Mouse (Mus musculus): ENCODE measurements at regions not wholly inside any gene's neighbourhood (a gene's known extent, or its start where the extent isn't known, plus 50 kb on each side); places are given as distances from the start of the nearest gene placed in this dataset.

GRCm38 (mm10) chrX:99593872-99594487 is 122.9 kb upstream of the Pja1 start:
- DNase-seq (ENCODE audit: low spot score) = peak; percentile 7

DNA sequence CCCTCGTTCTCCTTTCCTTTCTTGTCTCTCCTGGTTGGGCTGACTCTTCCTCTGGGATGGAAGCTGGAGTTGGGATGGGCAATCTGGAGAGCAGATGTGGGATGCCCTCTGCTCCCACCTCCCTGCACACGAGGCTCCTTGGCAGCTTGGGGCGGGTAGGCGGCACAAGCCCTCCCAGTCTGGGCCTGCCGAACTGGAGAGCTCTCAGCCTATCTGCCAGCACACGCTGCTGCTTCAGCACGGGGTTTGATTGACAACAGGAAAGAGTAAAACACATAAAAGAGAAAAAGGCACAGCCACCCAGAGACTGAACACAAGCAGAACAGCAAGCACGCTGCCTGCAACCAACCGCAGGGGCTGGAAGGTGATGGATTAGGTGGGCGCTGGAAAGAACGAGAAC is 121.9 kb upstream of the Pja1 start:
- peak; percentile 25 for DNase-seq (ENCODE audit: low spot score)

GRCm38 (mm10) chrX:99587284-99587683 is 116.2 kb upstream of the Pja1 start:
- DNase-seq (ENCODE audit: low spot score) = no peak

GRCm38 (mm10) chrX:99586282-99586681 is 115.2 kb upstream of the Pja1 start:
- no peak for DNase-seq (ENCODE audit: low spot score)

- DNase-seq (ENCODE audit: low spot score) = no peak
These were observed 114.6 kb upstream of the Pja1 start for GRCm38 (mm10) chrX:99585703-99586102.

DNA sequence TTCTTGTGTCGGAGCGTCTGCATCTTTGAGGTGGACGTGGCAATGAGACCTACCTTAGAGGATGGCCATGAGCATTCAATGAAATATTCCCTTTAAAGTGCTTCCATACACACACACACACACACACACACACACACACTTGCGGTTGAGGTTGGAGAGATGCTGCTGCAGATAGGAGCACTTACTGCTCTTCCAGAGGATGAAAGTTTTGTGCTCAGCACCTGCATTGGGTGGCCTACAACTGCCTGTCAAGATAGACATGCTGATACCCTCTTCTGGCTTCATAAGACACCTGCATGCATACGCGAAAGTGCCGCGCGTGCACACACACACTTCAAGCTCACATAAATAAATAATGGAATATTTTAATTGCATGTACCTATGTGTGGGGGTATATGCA is 111.5 kb upstream of the Pja1 start:
- DNase-seq (ENCODE audit: low spot score) = no peak

- DNase-seq (ENCODE audit: low spot score) = no peak
These were observed 110.8 kb upstream of the Pja1 start for GRCm38 (mm10) chrX:99581632-99582466.

DNA sequence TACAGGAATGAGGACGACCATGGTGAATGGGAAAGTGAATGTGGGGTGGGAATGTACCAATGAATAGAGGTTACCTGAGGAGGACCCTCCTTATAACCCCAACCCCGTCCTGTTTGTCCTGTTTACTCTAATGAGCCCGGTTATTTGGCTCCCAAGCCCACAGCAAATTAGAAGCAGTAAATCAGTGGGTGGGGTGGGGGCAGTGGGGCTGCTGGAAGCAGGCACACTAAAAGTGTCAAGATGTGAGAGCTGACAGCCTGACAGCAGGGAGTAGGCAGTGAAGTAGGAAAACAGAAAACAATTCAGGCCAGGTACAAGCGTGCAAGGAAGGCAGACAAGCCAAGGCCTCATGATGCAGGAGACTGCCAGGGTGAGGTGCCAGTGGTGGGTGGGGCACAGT is 108.1 kb upstream of the Pja1 start:
- no peak for DNase-seq (ENCODE audit: low spot score)

GRCm38 (mm10) chrX:99578796-99579195 is 107.7 kb upstream of the Pja1 start:
- no peak for DNase-seq (ENCODE audit: low spot score)

DNA sequence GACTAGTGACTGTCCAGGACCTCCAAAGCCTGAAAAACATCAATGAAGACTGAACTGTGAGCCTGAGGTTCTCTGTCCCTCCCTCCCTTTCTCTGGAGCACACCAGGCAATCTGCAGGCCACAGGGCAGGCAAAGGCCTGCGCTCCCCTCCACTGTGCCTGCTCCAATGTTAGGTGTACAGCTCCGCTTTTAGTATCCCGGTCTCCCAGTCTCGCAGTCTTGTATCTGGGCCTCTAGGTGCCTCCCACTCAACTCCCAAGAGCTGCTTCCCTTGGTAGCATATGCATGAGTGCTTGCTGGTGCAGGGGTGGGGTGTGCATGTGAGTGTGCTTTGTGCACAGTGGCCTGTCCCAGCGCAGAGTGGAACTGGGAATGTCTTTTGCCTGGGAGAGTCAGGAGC is 104.0 kb upstream of the Pja1 start:
- no peak for DNase-seq (ENCODE audit: low spot score)

DNA sequence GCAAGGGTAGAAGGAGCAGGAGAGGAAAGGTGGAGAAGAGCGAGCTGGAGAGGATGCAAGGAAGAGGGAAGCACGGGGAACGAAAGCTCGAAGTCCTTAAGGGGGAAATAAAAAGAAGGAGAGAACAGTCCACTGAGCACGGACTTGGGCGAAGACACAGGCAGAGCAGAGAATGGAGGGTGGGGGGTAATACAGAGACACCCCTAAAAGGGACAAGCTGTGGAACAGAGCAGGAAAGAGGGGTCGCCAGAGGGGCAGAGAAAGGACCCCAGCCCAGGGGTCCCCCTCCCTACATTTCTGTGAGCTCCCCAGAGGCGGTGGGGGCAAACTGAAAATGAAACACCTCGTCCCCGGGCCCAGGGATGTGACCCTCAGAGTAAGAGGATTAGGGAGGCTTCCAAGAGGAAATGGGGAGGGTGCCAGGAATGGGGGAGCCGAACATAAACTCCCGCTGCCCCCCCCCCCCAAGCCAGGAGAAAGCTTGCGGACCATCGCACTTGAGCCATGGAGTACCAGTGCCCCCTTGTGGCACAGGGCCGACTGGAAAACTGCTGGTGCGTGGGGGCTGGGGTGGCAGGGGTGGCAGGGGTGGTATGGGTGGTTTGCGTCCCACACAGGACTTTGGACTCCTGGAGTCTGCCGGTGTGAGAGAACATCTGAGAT is 103.5 kb upstream of the Pja1 start:
- DNase-seq (ENCODE audit: low spot score) = no peak

GRCm38 (mm10) chrX:99570161-99570560 is 99.1 kb upstream of the Pja1 start:
- no peak for DNase-seq (ENCODE audit: low spot score)

DNA sequence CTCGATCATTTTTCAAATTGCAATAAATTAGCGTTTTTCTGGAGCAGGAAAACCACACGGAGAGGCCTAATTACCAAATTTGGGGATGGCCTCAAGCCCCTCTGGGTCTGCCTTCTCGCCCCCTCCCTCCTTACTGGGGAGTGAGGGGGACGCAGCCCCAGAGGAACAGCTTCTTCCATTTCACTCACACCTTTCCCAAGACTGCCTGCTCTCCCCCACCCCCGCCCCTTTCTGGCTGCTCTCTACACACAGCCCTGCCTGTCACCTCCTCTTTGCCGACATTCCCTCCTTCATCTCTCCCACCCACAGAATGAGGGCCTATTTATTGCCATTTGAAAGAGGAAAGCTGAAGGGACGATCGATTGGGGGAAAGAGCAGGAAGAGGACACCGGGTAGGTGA is 97.2 kb upstream of the Pja1 start:
- no peak for DNase-seq (ENCODE audit: low spot score)

GRCm38 (mm10) chrX:99567367-99568164 is 96.5 kb upstream of the Pja1 start:
- DNase-seq (ENCODE audit: low spot score) = no peak

- no peak for DNase-seq (ENCODE audit: low spot score)
These were observed 90.9 kb upstream of the Pja1 start for GRCm38 (mm10) chrX:99561995-99562394.

- DNase-seq (ENCODE audit: low spot score) = no peak
These were observed 89.6 kb upstream of the Pja1 start for GRCm38 (mm10) chrX:99560699-99561098.

- no peak for DNase-seq (ENCODE audit: low spot score)
These were observed 85.8 kb upstream of the Pja1 start for GRCm38 (mm10) chrX:99556876-99557354.

DNA sequence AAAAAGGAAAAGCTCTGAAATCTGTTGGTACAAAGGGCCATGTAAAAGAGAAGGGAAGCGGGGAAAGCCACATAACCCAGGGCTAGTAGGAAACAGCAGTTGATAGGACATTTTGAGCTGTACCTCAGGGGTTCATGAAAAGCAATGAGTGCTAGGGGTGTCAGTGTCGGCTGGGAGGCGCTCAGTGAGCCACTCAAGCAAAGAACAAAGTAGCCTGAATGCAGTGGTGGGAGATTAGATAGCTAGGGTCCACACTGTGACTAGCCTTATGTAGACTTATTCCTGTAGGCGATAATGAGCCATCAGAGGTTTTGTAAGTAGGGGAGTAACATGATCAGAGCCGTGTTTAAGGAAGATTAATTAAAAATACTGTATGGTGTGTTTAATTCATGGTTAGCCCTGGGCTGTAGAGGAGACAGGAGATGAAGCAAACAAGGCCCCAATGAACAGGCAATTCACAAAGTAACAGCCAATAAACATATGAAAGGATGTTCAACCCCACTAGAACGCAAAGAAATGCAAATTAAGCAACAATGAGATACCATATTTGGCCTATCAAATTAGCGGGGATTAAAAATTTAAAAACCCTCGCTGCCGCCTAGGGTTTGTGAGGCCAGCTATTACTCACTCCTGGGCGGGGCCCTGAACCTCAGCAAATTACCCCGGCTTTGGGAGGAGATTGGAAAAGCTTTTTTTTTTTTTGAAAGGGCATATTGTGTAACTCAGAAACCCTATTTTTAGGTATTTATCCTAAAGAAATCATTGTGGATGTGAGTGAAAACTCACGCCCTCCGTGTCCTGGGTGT is 85.1 kb upstream of the Pja1 start:
- no peak for DNase-seq (ENCODE audit: low spot score)

DNA sequence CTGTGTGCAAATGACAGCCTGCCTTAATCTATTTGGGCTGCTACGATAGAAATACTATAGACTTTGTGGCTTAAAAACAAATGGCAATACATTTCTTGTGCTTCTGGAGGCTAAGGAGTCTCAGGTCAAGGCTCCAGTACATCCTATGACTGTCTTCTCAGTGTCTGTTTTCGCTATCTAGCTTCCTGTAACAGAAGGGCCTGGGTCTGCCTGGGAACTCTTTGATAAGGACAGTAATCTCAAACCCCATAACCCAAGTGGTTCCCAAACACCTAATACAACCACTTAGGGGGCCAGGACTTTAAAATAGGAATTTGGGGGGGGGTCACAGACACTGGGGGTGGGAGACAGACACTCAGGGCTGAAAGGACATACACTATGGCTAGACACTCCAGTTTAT is 81.7 kb upstream of the Pja1 start:
- no peak for DNase-seq (ENCODE audit: low spot score)

- DNase-seq (ENCODE audit: low spot score) = no peak
These were observed 79.1 kb upstream of the Pja1 start for GRCm38 (mm10) chrX:99550057-99550760.

Data from T-cell, adult 2 months (primary cell).